Mouse (Mus musculus): Measurements from ENCODE around the gene Pccb. TPM values are rescaled to one million over a fixed set of nuclear protein-coding genes. Genes with fewer than 3 reads are reported as not detected.

Pccb gene
- polyA plus RNA-seq, 1 experiment from 2014 or later, result 19.7 TPM

GRCm38 (mm10) chr9:100987850-100988249 lies 46.8 kb downstream of the Pccb start:
- no peak overlapping the region for H3K4me3 ChIP-seq (ENCODE audit: low read depth, low read length)
- no peak for DNase-seq (ENCODE audit: low spot score)
- no peak overlapping the region for H3K4me2 ChIP-seq (replicated peaks; ENCODE audit: low read depth, low read length)
- ATAC-seq, result no peak
- no peaks in the 10 kb centered on the region for H3K9me3 ChIP-seq (ENCODE audit: low read length)
- no peak for TF ChIP-seq EP300 (IDR thresholded peaks at IDR 0.05)
- no peak for TF ChIP-seq CTCF (IDR thresholded peaks at IDR 0.05)
- H3K27me3 ChIP-seq (replicated peaks; ENCODE audit: insufficient read depth, low read length), result no peaks in the 10 kb centered on the region
- WGBS, result 94% methylated on average over 3 of the region's 3 CpGs
- H3K4me1 ChIP-seq (ENCODE audit: insufficient read depth, low read depth, low read length), result no peaks in the 10 kb centered on the region
- H3K27ac ChIP-seq (ENCODE audit: low read length), result no peak overlapping the region
- no peak overlapping the region for H3K9ac ChIP-seq (replicated peaks; ENCODE audit: low read depth)
- no peaks in the 10 kb centered on the region for H3K36me3 ChIP-seq (ENCODE audit: insufficient read depth, low read length)

- no peaks in the 10 kb centered on the region for H3K4me1 ChIP-seq (ENCODE audit: insufficient read depth, low read depth, low read length)
- no peak overlapping the region for H3K4me2 ChIP-seq (replicated peaks; ENCODE audit: low read depth, low read length)
- TF ChIP-seq CTCF (IDR thresholded peaks at IDR 0.05), result no peak
- no peak for TF ChIP-seq EP300 (IDR thresholded peaks at IDR 0.05)
- H3K27ac ChIP-seq (ENCODE audit: low read length), result no peak overlapping the region
- no peaks in the 10 kb centered on the region for H3K27me3 ChIP-seq (replicated peaks; ENCODE audit: insufficient read depth, low read length)
- ATAC-seq (no peak), DNase-seq (ENCODE audit: low spot score) (no peak)
- WGBS, result 96% methylated on average over 5 of the region's 5 CpGs
- no peaks in the 10 kb centered on the region for H3K9me3 ChIP-seq (ENCODE audit: low read length)
- H3K4me3 ChIP-seq (ENCODE audit: low read depth, low read length), result no peak overlapping the region
- no peak overlapping the region for H3K9ac ChIP-seq (replicated peaks; ENCODE audit: low read depth)
- no peaks in the 10 kb centered on the region for H3K36me3 ChIP-seq (ENCODE audit: insufficient read depth, low read length)
Observed at GRCm38 (mm10) chr9:100987006-100987405, 47.7 kb downstream of the Pccb start.

- ATAC-seq (no peak), DNase-seq (ENCODE audit: low spot score) (no peak)
- Histone ChIP-seq H3K4me1 (ENCODE audit: insufficient read depth, low read depth, low read length) (no peaks in the 10 kb centered on the region), H3K9ac (replicated peaks; ENCODE audit: low read depth) (no peak overlapping the region), H3K36me3 (ENCODE audit: insufficient read depth, low read length) (no peaks in the 10 kb centered on the region), H3K27ac (ENCODE audit: low read length) (no peak overlapping the region), H3K4me3 (ENCODE audit: low read depth, low read length) (no peak overlapping the region), H3K9me3 (ENCODE audit: low read length) (no peaks in the 10 kb centered on the region), H3K4me2 (replicated peaks; ENCODE audit: low read depth, low read length) (no peak overlapping the region), H3K27me3 (replicated peaks; ENCODE audit: insufficient read depth, low read length) (no peaks in the 10 kb centered on the region)
- no peak for TF ChIP-seq CTCF (IDR thresholded peaks at IDR 0.05)
- TF ChIP-seq EP300 (IDR thresholded peaks at IDR 0.05), result no peak
- 94% methylated on average over 25 of the region's 25 CpGs for WGBS
Observed at GRCm38 (mm10) chr9:100984381-100985310, 50.1 kb downstream of the Pccb start.

- Histone ChIP-seq H3K4me2 (replicated peaks; ENCODE audit: low read depth, low read length) (no peak overlapping the region), H3K27me3 (replicated peaks; ENCODE audit: insufficient read depth, low read length) (no peaks in the 10 kb centered on the region), H3K9ac (replicated peaks; ENCODE audit: low read depth) (no peak overlapping the region), H3K9me3 (ENCODE audit: low read length) (no peaks in the 10 kb centered on the region), H3K4me3 (ENCODE audit: low read depth, low read length) (no peak overlapping the region), H3K27ac (ENCODE audit: low read length) (peak overlapping the region; percentile 20; the same call in 1 of the 2 replicates), H3K4me1 (ENCODE audit: insufficient read depth, low read depth, low read length) (no peaks in the 10 kb centered on the region), H3K36me3 (ENCODE audit: insufficient read depth, low read length) (no peaks in the 10 kb centered on the region)
- no peak for TF ChIP-seq CTCF (IDR thresholded peaks at IDR 0.05)
- TF ChIP-seq EP300 (IDR thresholded peaks at IDR 0.05), result peak; percentile 34; the same call in 1 of the 2 replicates
- WGBS, result 82% methylated on average over 7 of the region's 7 CpGs
- ATAC-seq (peak; percentile 70), DNase-seq (ENCODE audit: low spot score) (peak; percentile 41)
Observed at GRCm38 (mm10) chr9:100982786-100983185, 51.9 kb downstream of the Pccb start.

- TF ChIP-seq CTCF (IDR thresholded peaks at IDR 0.05) (no peak), EP300 (IDR thresholded peaks at IDR 0.05) (no peak)
- ATAC-seq, result peak; percentile 56
- peak; percentile 8 for DNase-seq (ENCODE audit: low spot score)
- Histone ChIP-seq H3K4me2 (replicated peaks; ENCODE audit: low read depth, low read length) (no peak overlapping the region), H3K4me1 (ENCODE audit: insufficient read depth, low read depth, low read length) (no peaks in the 10 kb centered on the region), H3K9ac (replicated peaks; ENCODE audit: low read depth) (no peak overlapping the region), H3K27me3 (replicated peaks; ENCODE audit: insufficient read depth, low read length) (no peaks in the 10 kb centered on the region), H3K4me3 (ENCODE audit: low read depth, low read length) (no peak overlapping the region), H3K27ac (ENCODE audit: low read length) (no peak overlapping the region), H3K9me3 (ENCODE audit: low read length) (no peaks in the 10 kb centered on the region), H3K36me3 (ENCODE audit: insufficient read depth, low read length) (no peaks in the 10 kb centered on the region)
- 52% methylated on average over 5 of the region's 5 CpGs for WGBS
Observed at GRCm38 (mm10) chr9:100979260-100979659, 55.4 kb downstream of the Pccb start.

- no peaks in the 10 kb centered on the region for H3K36me3 ChIP-seq (ENCODE audit: insufficient read depth, low read length)
- TF ChIP-seq EP300 (IDR thresholded peaks at IDR 0.05) (no peak), CTCF (IDR thresholded peaks at IDR 0.05) (no peak)
- DNase-seq (ENCODE audit: low spot score) (no peak), ATAC-seq (no peak)
- 90% methylated on average over 5 of the region's 5 CpGs for WGBS
- H3K4me2 ChIP-seq (replicated peaks; ENCODE audit: low read depth, low read length), result no peak overlapping the region
- H3K4me3 ChIP-seq (ENCODE audit: low read depth, low read length), result no peak overlapping the region
- H3K9ac ChIP-seq (replicated peaks; ENCODE audit: low read depth), result no peak overlapping the region
- H3K27ac ChIP-seq (ENCODE audit: low read length), result no peak overlapping the region
- no peaks in the 10 kb centered on the region for H3K4me1 ChIP-seq (ENCODE audit: insufficient read depth, low read depth, low read length)
- H3K9me3 ChIP-seq (ENCODE audit: low read length), result no peaks in the 10 kb centered on the region
- H3K27me3 ChIP-seq (replicated peaks; ENCODE audit: insufficient read depth, low read length), result no peaks in the 10 kb centered on the region
Observed at GRCm38 (mm10) chr9:100978666-100979065, 56.0 kb downstream of the Pccb start.

Measured in lung, postnatal 0 days (tissue).